Mouse (Mus musculus) embryo, embryonic 11.5 days (tissue): Measurements from ENCODE around the gene Eif4a2.

Source experiments
- DNase-seq: peaks from one replicate; pipeline ENCODE4 v3.0.0-alpha.2; 2012; ENCODE audit warnings: low read depth, low spot score

Eif4a2 gene

DNA sequence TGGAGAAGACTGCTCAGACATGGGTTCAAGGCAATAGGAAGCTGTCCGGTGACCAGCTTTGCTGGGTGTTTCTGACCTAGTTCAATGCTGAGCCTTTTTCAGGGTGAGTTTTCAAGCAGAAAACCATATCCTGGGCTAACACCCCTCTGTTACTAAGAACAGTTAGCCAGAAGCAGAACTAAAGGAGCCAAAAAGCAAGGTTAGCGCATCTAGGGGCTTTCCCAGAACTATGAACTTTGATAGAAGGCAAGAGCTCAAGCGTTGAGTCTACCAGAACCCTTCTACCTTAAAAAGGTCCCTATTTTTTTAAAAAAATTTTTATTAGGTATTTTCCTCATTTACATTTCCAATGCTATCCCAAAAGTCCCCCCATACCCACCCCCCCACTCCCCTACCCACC lies 33.7 kb downstream of the Eif4a2 start:
- no peak for DNase-seq

DNA sequence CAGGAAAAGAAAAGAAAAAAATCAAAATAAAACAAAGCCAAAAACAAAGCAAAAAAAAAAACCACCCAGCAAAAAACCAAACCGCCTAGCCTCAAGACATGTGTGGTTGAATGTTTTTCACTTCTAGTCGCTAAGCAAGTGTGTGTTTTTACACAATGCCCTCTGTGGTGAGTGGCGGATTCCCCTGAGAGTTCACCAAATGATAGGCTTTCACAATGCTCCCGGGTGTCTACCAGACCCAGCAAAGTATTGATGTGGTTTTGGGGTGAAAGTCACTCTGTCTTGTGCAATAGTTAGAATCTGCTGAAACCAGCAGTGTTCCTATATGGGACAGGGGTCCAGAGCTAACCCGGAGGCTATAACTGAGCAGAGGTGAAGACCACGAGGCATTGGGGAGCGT lies 37.1 kb downstream of the Eif4a2 start:
- no peak for DNase-seq

DNA sequence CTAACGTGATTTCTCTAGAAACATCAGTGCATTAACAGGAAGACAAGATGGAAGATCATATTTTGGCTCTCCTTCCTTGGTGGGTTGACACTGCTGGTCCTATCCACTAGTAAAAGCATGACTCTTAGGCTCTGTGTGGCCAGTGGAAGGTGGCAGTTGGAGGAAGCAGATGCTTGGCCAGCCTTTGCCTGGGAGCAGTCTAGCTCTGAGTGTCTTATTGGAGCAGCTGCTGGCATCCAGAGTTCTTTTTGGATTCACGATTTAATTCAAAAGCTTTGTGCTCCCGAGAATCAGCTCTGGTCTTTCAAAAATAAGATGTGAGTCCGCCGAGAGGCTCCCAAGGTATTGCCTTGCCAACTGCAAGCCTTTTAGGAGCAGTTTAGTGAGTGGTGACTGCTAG lies 38.0 kb downstream of the Eif4a2 start:
- DNase-seq = no peak

GRCm38 (mm10) chr16:23146280-23146679 lies 39.0 kb downstream of the Eif4a2 start, which contains the start of gene Adipoq:
Gene Adipoq (plus strand): TSS chr16:23146536.
- DNase-seq = no peak

DNA sequence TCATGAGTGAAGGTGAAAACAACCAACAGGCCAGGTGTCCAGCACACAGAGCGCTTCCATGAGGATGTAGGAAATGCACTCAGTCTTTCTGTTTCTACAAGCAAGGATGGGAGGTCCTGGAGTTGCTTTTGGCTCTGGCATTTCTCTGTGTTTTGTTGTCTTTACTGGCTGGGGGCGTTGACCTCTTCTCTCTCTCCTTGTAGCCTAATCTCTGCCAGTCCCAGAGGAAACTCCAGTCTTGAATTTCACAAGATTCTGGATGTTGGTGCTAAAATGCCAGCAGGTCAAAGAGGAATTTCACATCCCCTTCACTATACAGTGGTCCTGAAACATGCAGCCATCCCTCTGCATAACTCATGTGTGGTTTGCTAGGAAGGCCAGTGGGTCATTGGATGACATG lies 41.7 kb downstream of the Eif4a2 start:
- DNase-seq = no peak

DNA sequence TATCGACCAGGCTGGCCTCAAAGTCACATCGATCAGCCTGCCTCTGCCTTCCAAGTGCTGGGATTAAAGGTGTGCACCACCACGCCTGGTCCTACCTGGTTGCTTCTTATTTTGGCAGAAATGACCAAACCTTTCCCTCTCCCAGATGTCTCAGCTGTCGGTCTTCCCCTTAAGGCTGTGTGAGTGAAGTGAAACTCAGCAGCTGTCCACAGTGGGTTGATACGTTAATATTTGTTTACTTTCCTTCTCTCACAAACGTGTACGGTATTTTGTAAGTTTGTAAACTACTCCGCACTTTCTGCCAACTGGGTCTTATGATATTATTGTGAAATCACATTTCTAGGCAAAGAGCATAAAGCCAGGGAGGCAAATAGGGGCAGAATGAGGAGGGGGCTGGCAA lies 42.2 kb downstream of the Eif4a2 start:
- DNase-seq = no peak

DNA sequence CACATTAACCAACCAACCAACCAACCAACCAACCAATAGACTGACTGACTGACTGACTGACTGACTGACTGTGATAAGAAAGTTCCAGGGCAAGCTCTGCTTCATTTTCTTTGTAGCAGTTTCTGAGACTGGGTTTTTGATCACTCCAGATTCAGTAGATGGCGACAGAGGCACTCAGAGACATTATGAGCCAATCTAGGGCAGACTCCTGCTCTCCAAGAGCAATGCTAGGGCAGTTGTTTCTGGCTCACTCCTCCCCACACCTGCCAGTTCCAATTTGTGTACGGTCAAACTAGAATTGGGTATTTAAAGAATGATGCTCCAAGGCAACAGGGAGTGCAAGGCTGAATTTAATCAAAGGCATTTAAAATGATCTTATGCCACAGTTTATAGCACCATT lies 44.2 kb downstream of the Eif4a2 start:
- DNase-seq = no peak

DNA sequence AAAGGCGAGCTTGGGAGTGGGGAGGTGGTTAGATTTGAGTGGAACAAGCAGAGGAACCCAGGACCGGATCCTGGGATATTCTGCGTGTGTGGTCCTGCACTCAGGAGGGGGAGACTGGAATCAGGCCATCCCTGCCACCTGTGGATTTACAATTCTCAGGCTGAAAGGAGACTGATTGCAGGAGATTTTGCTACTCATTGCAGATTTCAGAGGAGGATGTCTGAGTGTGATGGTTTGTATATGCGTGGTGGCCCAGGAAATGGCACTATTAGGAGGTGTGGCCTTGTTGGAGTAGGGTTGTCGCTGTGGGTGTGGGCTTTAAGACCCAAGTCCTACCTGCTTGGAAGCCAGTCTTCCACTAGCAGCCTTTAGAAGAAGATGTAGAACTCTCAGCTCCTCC lies 47.0 kb downstream of the Eif4a2 start:
- no peak for DNase-seq

DNA sequence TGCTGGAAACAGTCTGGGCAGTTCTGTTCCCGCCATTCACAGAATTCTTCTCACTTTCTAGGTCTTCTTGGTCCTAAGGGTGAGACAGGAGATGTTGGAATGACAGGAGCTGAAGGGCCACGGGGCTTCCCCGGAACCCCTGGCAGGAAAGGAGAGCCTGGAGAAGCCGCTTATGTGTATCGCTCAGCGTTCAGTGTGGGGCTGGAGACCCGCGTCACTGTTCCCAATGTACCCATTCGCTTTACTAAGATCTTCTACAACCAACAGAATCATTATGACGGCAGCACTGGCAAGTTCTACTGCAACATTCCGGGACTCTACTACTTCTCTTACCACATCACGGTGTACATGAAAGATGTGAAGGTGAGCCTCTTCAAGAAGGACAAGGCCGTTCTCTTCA lies 49.8 kb downstream of the Eif4a2 start:
- DNase-seq = no peak

DNA sequence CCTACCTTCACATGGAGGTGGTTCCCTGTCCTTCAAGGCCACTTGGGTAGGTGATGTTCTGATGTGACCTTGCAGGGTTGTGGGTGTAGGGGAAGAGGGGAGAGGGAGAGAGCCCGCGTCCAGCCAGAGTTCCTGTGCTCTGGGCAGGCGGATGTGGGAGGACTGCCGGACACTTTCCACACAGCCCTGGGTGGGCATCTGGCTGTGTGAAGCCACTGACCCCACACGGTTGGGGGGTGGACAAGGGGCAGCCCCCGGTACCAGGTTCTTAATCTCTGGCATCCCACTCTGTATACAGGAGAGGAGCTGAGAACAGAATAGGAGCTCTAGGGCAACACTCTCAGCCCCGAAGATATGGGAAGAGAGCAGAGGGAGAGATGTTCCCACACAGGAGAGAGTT lies 51.0 kb downstream of the Eif4a2 start:
- DNase-seq = no peak

GRCm38 (mm10) chr16:23158957-23159356 lies 51.7 kb downstream of the Eif4a2 start:
- no peak for DNase-seq

GRCm38 (mm10) chr16:23159749-23160148 lies 52.5 kb downstream of the Eif4a2 start:
- DNase-seq = no peak

DNA sequence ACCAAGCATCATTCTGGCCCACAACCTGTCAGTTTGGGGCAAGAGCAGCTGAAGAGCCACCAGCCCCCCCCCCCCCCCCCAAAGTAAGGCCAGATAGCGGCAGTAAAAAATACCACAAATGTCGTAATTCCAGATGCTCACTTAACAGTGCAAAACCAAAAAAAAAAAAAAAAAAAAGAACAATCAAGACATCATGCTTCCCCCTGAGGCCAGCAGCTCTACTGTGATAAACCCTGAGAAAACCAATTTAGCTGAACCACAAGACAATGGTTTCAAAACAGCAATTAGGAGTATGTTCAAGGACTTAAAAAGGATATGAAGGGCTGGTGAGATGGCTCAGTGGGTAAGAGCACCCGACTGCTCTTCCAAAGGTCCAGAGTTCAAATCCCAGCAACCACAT lies 54.9 kb downstream of the Eif4a2 start:
- no peak for DNase-seq
